Mouse (Mus musculus) erythroid progenitor cell, adult 5-6 weeks (primary cell): ENCODE data around the gene Gm17455. TPM values are rescaled to one million over a fixed set of nuclear protein-coding genes. Genes with fewer than 3 reads are reported as not detected.

Source experiments
- ATAC-seq: replicated peaks from 2 replicates; pipeline ENCODE4 v1.8.0; 2016; ENCODE audit warnings: moderate number of reproducible peaks, mild to moderate bottlenecking, moderate TSS enrichment, inconsistent platforms; ENCODE audit not compliant: poor library complexity, low FRiP score, severe bottlenecking
- total RNA-seq, 2 experiments: library from RNA; stranded (forward) in 1 of 2; stranded (reverse) in 1 of 2; fragments of 150-400 nt in 1 of 2; fragments of 186-747, 209-891 nt in 1 of 2; gene quantifications; 2 replicates each; pipeline versions ENCODE4 v1.2.3 to v1.2.4; 2015 to 2017; ENCODE audit warnings: low replicate concordance in 2 of 2

Gene Gm17455
- total RNA-seq, 2 experiments from 2014 or later: not detected

DNA sequence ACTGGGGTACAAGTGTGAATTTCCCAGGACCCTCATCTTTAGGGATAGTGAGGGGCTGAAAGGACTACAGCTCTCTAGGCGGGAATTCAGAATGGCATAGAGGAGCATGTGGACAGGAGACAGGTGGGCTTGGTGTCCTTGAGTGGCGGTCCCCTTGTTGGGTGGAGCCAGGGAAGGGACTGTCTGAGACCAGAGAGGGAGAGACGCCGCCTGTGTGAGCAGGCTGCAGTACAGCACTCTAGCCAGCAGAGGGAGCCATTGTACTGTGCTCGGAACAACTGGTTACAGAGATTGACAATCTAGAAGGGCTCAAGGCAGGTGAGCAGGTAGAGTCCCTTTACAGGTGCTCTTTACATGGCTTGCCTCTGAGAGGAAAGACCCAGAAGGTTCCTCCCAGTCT lies 8.3 kb downstream of the Gm17455 start:
- peak; percentile 68 for ATAC-seq

DNA sequence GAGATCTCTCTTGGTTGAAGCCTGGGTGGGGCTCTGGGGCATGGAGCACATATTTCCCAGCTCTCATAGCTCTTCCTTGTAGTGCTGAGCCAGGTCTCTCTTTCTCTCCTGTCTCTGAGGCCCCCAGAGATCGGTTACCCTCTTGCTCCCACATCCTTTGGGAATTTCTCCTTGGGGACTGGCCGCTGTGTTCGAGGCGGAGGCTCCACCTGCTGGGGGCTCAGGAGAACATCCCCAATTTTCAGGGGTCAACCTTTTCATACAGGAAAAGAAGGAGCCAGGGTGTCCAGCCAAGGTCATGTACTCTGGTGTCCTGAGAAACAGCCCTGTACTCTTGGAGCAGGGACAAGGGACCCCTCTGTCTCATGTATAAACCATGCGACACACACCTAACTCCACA lies 12.3 kb downstream of the Gm17455 start:
- ATAC-seq: no peak

DNA sequence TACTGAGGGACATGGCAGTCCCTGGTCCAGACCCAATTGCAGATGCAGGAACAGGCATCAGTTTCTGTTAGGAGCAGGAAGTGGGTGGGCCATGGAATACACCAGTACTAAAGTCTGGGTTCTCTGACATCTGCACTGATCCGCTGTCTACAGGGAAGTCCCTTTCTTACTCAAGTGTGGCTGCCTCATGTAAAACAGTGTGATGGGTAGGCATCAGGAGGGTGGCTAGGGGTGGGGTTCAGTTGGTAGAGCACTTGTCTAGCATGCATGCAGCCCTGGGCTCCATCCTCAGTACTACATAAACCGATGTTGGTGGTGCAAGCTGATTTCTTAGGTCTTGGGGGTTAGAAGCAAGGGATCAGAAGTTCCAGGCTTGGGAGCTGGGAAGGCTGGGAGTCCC lies 14.2 kb downstream of the Gm17455 start:
- ATAC-seq: no peak

DNA sequence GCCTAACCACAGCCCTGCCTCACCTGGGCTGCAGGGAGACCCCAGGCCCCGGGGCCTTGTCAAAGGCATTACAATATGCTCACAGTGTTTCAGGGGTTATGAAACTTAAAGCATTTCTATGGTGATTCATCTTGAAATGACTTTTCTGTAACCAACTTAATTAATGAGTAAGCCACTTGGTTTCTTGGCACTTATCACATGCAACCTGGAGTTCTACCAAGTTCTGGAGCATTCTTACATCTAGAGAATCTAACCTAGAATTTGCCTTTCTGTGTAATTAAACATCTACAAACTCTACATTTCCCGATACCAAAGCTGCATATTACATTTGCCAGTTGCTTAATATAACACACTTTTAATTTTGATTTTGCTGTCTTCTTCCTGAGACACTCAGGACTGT lies 17.5 kb downstream of the Gm17455 start:
- no peak for ATAC-seq

DNA sequence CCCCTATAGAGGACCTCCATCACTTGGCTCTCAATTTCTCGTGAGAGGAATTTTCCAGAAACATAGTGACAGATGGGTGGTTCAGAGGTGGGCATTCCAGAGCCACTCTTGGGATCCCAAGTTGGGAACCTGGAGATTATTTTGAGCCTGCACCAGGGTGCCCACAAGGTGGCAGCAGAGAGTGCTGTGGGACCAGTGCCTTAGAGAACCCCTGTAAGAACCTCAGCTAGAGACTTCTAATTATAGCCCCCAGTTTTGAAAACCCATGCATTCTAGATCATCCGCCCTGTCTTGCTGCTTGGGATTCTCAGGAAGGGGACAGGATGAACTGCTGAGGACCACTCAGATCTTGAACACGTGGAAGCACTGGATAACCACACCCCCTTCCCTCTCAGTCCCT lies 18.6 kb downstream of the Gm17455 start:
- peak; percentile 57; the same call in 1 of the 2 replicates for ATAC-seq

DNA sequence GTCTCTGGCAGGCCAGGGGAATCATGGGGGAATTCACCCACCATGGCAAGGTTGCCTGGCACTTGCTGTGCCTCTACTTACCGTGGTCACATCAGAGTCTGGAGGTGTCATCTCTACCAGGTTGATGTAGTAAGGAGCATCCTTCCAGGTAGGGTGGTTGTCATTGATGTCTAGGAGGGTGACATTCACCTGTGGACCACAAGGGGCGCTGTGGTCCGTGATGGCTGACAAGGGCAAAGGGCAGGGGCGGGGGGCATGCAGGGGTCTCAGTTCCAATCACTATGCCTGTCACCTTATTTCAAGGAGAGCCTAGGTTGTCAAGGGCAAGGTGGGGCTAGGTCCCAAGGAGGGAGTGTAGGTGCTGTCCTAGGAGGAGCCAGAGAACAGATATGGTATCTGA lies 20.1 kb downstream of the Gm17455 start:
- 0 out of 2 replicates have a peak, but pooled peaks have one; percentile 27 for ATAC-seq

DNA sequence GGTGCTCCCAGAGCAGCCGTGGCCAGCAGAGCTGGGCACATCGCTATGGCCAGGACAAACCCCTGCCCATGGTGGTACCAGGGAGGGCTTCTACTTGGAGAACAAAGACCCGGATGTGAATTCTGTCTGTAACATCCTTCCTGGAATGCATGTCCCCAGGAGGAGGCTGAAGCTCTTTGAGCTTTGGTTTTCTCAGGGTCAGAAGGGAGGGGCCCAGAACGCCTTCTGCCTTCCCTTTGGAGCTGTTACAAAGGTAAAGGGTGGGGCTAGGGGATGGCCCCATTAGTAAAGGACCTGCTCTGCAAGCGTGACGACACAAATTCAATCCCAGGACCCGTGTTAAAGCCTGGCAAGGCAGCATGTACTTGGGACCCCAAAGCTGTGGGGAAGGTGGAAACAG lies 23.2 kb downstream of the Gm17455 start:
- ATAC-seq: no peak

DNA sequence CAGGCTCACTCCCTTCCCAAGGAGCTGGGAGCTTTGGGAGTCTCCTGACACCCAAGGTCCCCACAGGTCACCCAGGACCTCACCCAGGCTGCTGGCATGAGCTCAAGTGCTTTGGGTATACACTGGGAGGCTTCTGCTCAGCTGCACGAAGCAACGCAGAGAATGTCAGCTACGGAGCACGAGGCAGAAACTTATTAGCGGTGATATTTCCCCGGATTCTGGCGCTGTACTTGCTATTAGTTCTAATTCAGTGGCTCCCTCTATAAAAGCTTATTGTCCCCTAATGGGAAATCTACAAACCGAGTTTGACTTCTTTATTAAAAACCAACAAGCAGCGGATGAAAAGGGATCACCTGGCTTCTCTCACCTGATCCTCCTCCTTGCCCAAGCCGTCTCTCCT lies 30.5 kb downstream of the Gm17455 start:
- no peak for ATAC-seq

DNA sequence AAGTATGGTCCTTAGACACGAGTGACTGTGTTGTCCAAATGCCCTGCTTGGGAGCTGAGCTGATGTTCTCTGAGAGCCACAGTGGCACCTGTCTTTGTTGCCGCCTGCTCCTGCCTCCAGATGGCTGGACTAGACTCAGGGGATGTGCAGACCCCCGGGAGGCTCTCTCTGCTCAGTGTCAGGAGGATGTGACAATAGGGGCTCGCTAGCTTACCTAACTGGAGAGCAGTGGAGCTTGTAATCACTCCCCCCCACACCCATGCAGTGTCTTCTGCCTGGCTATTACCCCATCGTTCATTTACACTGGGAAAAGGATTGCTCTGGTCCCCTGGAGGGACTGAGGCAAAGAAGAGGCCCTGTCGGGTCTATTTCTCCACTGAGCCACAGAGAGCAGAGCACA lies 31.1 kb downstream of the Gm17455 start:
- ATAC-seq: no peak

DNA sequence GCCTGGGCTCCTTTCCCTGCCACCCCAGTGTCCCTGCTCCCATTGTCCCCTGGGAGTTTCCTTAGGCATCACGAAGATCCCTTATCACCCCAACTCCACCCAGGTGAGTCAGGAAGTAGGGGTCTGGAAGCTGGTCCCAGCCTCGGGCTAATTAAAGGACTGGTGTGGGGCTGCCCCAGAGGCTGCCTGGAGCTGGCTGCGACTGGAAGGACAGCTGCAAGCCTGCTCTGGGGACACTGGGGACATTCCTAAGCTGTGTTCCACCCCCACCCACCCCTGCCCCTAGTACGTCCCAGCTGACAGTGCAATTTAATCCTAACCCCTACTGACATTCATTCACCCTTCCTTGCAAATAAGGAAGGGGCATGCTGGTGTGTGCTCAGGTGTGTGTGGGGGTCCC lies 33.2 kb downstream of the Gm17455 start:
- no peak for ATAC-seq

DNA sequence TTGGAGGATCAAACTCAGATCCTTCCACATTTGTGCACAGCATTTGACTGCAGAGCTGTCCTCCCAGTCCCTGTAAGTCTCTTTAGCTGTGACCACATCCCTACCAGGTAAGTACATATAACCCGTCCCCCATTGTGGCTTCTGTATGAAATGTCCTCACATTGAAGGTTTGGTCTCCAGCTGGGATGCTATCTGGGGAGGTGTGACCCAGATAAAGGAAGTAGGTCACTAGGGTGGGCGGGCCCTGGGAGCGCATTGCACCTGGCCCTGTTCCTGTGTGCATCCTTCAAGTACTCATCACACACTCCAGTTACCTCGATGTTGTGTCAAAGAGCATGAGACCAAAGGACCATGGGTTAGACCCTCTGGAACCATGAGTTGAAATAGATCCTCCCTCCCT lies 42.8 kb downstream of the Gm17455 start:
- no peak for ATAC-seq

DNA sequence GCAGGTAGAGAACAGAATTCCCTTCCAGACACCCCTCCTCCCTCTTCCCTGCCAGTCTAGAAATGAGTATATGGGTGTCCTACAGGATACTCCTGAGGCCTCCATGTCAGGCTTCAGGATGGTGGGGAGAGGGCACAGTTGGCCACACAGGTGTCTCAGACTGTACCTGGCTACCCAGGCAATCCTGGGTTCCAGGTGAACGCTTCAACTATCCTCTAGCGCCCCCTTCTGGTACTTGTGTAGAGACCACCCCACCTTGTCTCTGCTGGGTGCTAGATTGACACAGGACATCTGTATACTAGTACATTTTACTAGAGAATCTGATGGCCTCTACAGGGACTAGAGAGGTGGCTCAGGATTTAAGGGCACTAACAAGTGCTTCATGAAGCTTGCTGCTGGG lies 43.6 kb downstream of the Gm17455 start:
- ATAC-seq: 0 out of 2 replicates have a peak, but pooled peaks have one; percentile 17

DNA sequence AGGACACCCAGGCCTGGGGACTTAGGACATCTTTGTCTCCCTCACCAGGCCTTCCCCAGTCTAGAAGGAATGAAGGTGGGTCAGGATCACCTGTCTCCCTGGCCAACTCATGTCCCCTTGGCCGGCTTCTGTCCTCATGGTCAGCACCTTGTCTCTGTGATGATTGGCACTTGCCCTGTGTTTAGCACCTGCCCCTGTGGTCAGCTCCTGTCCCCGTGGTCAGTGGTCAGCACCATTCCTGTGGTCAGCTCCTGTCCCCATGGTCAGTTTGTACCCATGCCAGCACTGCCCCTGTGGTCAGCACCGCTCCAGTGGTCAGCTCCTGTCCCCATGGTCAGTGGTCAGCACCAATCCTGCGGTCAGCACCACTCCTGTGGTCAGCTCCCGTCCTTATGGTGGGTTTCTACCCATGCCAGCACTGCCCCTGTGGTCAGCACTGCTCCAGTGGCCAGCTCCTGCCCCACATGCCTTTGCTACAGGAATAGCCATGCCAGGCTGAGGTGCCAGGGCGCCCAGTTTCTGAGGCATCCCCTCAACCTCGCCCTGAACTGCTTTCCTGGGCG lies 45.6 kb downstream of the Gm17455 start:
- no peak for ATAC-seq

DNA sequence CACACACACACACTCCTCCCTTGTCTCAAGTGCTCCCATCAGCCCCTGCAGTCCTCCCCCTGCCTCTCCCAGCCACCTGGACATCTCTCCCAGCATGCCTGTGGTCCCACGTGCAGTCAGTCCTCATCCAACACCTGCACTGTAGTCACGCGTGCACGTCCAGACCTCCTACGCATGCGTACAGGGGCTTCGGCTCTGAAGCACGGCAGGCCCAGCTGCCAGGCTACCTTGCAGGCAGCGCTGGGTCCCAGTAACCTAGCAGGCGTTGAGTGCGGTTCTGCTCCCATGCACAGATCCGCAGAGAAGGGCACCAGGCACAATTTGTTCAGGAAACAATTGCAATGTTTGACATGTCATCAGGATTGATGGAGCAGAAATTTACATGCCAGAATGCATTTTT lies 47.7 kb downstream of the Gm17455 start:
- ATAC-seq: no peak

Other genes with a start within 250 kb of the Gm17455 start
- gene Chst3, start 180.5 kb upstream of the Gm17455 start, total RNA-seq (2015; ENCODE audit: low replicate concordance): 6.7 and 8.6 TPM in 2 replicates
- gene Chst3, start 180.5 kb upstream of the Gm17455 start, total RNA-seq (2017; ENCODE audit: low replicate concordance): 2.6 and 3.9 TPM in 2 replicates
- gene Psap, start 122.1 kb upstream of the Gm17455 start, total RNA-seq (2015; ENCODE audit: low replicate concordance): 293 and 311 TPM in 2 replicates
- 222 and 228 TPM in 2 replicates for gene Psap, start 122.1 kb upstream of the Gm17455 start, total RNA-seq (2017; ENCODE audit: low replicate concordance)
- gene Vsir, start 52.9 kb upstream of the Gm17455 start, total RNA-seq (2015; ENCODE audit: low replicate concordance): 84.7 and 114 TPM in 2 replicates
- gene Vsir, start 52.9 kb upstream of the Gm17455 start, total RNA-seq (2017; ENCODE audit: low replicate concordance): 84.7 and 147 TPM in 2 replicates